14 mouse cellular contexts compared by ENCODE assay signal in the genomic region with DNA sequence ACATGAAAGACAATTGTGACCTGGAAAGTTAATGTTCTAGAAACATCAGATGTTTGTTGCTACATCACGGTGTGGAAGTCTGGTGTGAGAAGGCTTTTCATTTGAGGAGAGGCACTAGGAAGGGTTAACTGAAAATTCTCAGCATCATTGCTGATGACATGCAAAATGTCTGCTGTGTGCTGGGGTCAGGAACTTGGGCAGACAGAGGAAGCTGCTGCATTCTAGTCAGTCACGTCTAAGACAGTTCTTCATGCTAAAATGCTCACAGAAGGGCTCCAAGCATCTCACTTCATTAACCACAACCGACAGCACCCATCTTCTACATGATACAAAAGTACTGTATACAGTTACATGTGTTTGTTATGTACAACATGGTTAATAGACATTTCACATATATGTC. TPM values are rescaled to one million over a fixed set of nuclear protein-coding genes. Genes with fewer than 3 reads are reported as not detected.
"Had no signal": no experiment of that assay in that cellular context is flagged by ENCODE, and none has a peak within 500 bp of the region (broad histone marks: within the 10 kb centered on the region; RNA-seq: fewer than 3 reads in every experiment).

No protein-coding gene starts in this region.

- DNase-seq: kidney, adult 8-10 months; kidney, postnatal 25 days; layer of hippocampus, adult 9-11 months; layer of hippocampus, postnatal 36 days; liver; liver, embryonic 13.5 days; liver, postnatal 0 days; lung, postnatal 14 days; right cerebral cortex, adult 18-20 months; right cerebral cortex, postnatal 25 days; thymus, postnatal 25 days had no signal

RNA-seq across cellular contexts. Expression of gene Cd69, which starts 8.0 kb away (rescaled TPM):
- total RNA-seq: layer of hippocampus, adult 18-20 months; layer of hippocampus, postnatal 36 days; left cerebral cortex, adult 8-10 months; left cerebral cortex, postnatal 36 days had no signal

RNA-seq across cellular contexts. Expression of gene 4922502D21Rik, which starts 48.3 kb away (rescaled TPM):
- total RNA-seq: layer of hippocampus, adult 18-20 months; layer of hippocampus, postnatal 36 days; left cerebral cortex, adult 8-10 months; left cerebral cortex, postnatal 36 days had no signal

RNA-seq across cellular contexts. Expression of gene Clec12a, which starts 59.2 kb away (rescaled TPM):
- total RNA-seq: layer of hippocampus, adult 18-20 months had no signal
